Mouse (Mus musculus): ENCODE measurements at regions not wholly inside any gene's neighbourhood (a gene's known extent, or its start where the extent isn't known, plus 50 kb on each side); places are given as distances from the start of the nearest gene placed in this dataset.
A peak's percentile ranks its signal among the peaks of the same experiment; 100 is the strongest.

DNA sequence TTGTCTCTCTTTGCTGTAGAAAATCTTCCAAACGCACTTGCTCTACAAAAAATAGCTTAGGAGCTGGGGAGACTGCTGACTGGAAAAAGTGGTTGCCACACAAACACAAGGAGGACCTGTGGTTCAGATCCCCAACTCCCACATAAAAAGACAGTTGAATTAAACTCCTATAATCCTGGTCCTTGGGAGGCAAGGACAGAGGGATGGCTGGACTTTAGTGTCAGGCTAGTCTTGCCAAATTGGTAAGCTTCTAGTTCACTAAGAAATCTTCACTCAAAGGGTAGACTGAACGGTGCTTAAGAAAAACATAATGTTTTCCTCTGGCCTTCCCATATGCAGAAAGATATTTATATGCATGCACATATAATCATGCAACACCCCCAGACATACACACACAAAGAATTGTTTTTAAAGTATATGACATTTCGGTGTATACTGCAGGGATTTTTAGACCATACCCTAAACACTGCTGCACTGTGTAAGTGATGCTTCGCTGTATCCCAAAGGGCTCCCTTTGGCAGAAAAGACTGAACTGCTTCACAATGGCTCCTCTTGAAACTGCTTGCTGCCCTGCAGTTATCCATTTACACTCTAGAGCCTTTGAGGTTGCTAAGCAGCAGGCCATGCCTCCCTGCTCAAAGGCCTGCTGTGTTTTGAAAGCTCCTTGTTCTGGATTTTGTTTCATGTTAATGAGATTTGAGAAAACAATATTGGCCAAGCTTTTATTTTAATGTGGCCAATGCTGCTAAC lies 1299.3 kb downstream of the Zfp704 start:
- no peak overlapping the region for H3K4me2 ChIP-seq (ENCODE audit: low read length)
- peak; percentile 90 for ATAC-seq
- WGBS: 24% methylated on average over 4 of the region's 4 CpGs
- H3K4me1 ChIP-seq (replicated peaks; ENCODE audit: control insufficient read depth, insufficient read depth, low read length): 0 out of 2 replicates have a peak, but pooled peaks cover 2% of the 10 kb centered on the region
- no peak overlapping the region for H3K27ac ChIP-seq (ENCODE audit: low read length)
- no peak overlapping the region for H3K9ac ChIP-seq (replicated peaks; ENCODE audit: low read depth, low read length)
- H3K36me3 ChIP-seq (ENCODE audit: control insufficient read depth, insufficient read depth): no peaks in the 10 kb centered on the region
- H3K9me3 ChIP-seq (ENCODE audit: control insufficient read depth, low read length): no peaks in the 10 kb centered on the region
- no peak overlapping the region for H3K4me3 ChIP-seq (replicated peaks; ENCODE audit: low read length)
- H3K27me3 ChIP-seq (replicated peaks; ENCODE audit: control insufficient read depth, insufficient read depth, low read length): no peaks in the 10 kb centered on the region

DNA sequence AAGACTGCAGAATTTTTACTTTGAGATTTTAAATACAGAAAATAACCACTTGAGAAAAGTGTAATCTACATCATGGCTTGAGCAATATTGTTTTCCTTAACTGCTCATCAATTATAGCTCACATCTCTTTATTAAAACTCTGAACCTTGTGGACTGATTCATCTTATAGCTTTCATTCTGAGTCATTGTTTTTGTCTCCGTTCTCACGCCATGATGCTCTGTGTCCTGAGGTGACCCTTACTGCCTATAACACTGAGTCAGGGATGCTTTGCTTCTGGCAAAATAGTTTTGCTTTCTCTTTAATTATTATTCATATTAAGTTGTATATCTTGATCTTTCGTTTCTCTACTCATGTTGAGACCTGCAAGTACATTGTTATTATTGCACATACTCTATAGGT lies 1302.6 kb downstream of the Zfp704 start:
- 86% methylated on average over 3 of the region's 3 CpGs for WGBS
- Histone ChIP-seq H3K4me1 (replicated peaks; ENCODE audit: control insufficient read depth, insufficient read depth, low read length) (0 out of 2 replicates have a peak, but pooled peaks cover 2% of the 10 kb centered on the region), H3K4me2 (ENCODE audit: low read length) (no peak overlapping the region), H3K9me3 (ENCODE audit: control insufficient read depth, low read length) (no peaks in the 10 kb centered on the region), H3K9ac (replicated peaks; ENCODE audit: low read depth, low read length) (no peak overlapping the region), H3K27ac (ENCODE audit: low read length) (no peak overlapping the region), H3K4me3 (replicated peaks; ENCODE audit: low read length) (no peak overlapping the region), H3K36me3 (ENCODE audit: control insufficient read depth, insufficient read depth) (no peaks in the 10 kb centered on the region), H3K27me3 (replicated peaks; ENCODE audit: control insufficient read depth, insufficient read depth, low read length) (no peaks in the 10 kb centered on the region)
- no peak for ATAC-seq

DNA sequence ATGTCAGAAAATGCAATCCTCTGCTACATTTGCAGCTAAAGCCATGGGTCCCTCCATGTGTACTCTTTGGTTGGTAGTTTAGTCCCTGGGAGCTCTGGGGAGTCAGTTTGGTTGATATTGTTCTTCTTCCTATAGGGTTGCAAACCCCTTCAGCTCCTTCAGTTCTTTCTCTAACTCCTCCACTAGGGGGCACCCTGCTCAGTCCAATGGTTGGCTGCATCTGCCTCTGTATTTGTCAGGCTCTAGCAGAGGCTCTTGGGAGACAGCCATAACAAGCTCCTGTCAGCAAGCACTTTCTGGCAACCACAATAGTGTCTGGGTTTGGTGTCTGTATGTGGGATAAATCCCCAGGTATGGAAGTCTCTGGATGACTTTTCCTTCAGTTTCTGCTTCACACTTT lies 1305.1 kb downstream of the Zfp704 start:
- H3K4me1 ChIP-seq (replicated peaks; ENCODE audit: control insufficient read depth, insufficient read depth, low read length): no peaks in the 10 kb centered on the region
- H3K27ac ChIP-seq (ENCODE audit: low read length): no peak overlapping the region
- H3K4me2 ChIP-seq (ENCODE audit: low read length): no peak overlapping the region
- no peaks in the 10 kb centered on the region for H3K9me3 ChIP-seq (ENCODE audit: control insufficient read depth, low read length)
- H3K36me3 ChIP-seq (ENCODE audit: control insufficient read depth, insufficient read depth): no peaks in the 10 kb centered on the region
- ATAC-seq: no peak
- H3K4me3 ChIP-seq (replicated peaks; ENCODE audit: low read length): no peak overlapping the region
- no peaks in the 10 kb centered on the region for H3K27me3 ChIP-seq (replicated peaks; ENCODE audit: control insufficient read depth, insufficient read depth, low read length)
- H3K9ac ChIP-seq (replicated peaks; ENCODE audit: low read depth, low read length): no peak overlapping the region

DNA sequence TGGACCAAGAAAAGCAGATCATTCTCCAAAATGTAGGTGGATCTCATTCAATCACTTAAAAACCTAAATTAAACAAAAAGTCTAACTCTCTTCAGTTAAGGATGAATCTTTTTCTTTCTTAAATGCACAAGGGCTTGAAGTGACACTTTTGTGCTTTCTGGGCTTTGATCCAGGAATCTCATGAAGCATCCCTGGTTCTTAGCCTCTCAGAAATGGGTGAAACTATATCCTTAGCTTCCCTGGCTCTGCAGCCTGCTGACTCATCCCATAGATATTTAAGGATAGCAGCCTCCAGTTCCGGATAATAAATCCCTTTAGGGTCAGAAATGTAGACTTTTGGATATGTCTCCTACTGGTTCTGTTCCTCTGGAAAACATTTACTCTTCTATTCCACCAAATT lies 1316.8 kb downstream of the Zfp704 start:
- Histone ChIP-seq H3K27me3 (replicated peaks; ENCODE audit: control insufficient read depth, insufficient read depth, low read length) (no peaks in the 10 kb centered on the region), H3K4me1 (replicated peaks; ENCODE audit: control insufficient read depth, insufficient read depth, low read length) (no peaks in the 10 kb centered on the region), H3K4me3 (replicated peaks; ENCODE audit: low read length) (no peak overlapping the region), H3K36me3 (ENCODE audit: control insufficient read depth, insufficient read depth) (no peaks in the 10 kb centered on the region), H3K4me2 (ENCODE audit: low read length) (no peak overlapping the region), H3K9ac (replicated peaks; ENCODE audit: low read depth, low read length) (no peak overlapping the region), H3K9me3 (ENCODE audit: control insufficient read depth, low read length) (no peaks in the 10 kb centered on the region), H3K27ac (ENCODE audit: low read length) (no peak overlapping the region)
- ATAC-seq: no peak
- WGBS: 86% methylated on average over 1 of the region's 1 CpGs

DNA sequence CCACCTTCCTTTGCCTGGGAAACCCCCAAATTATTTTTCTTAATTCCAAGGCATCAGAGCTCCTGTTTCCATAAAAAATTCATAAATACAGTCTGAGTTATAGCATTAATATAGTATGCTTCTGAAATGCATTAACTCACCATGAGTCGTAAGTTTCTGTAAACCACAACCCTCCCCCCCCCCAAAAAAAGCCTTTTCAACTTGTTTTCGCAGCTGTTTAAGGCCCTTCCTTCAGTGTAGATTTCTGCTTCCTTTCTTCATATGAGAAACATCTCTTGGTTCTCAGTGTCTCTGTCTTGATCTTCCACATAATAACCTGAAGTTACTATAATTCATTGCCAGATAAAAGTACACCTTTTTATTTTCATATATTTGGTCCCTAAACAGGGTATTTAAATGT lies 1320.3 kb downstream of the Zfp704 start:
- H3K4me3 ChIP-seq (replicated peaks; ENCODE audit: low read length): no peak overlapping the region
- 87% methylated on average over 2 of the region's 2 CpGs for WGBS
- no peaks in the 10 kb centered on the region for H3K9me3 ChIP-seq (ENCODE audit: control insufficient read depth, low read length)
- no peak overlapping the region for H3K4me2 ChIP-seq (ENCODE audit: low read length)
- H3K36me3 ChIP-seq (ENCODE audit: control insufficient read depth, insufficient read depth): no peaks in the 10 kb centered on the region
- no peaks in the 10 kb centered on the region for H3K27me3 ChIP-seq (replicated peaks; ENCODE audit: control insufficient read depth, insufficient read depth, low read length)
- no peak overlapping the region for H3K9ac ChIP-seq (replicated peaks; ENCODE audit: low read depth, low read length)
- no peak overlapping the region for H3K27ac ChIP-seq (ENCODE audit: low read length)
- no peak for ATAC-seq
- H3K4me1 ChIP-seq (replicated peaks; ENCODE audit: control insufficient read depth, insufficient read depth, low read length): no peaks in the 10 kb centered on the region

DNA sequence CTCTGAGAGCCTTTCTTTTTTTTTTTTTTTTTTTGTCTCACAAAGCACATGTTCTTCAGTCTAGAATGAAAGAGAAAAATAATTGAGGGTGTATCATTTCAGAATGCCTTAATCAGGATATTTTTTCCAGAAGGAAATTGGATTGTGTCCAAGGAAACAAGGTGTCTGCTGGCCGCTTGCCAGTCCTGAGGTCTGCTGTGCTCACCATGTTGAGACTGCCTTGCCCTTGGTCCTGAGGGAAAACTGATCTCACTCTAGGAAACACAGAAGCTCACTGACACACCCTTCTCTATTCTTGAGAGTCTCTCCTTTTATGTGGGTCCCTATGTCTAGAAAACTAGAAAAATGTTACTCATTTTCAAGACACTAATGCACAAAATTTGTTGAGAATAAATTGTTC lies 1321.4 kb downstream of the Zfp704 start:
- H3K4me2 ChIP-seq (ENCODE audit: low read length): no peak overlapping the region
- H3K36me3 ChIP-seq (ENCODE audit: control insufficient read depth, insufficient read depth): no peaks in the 10 kb centered on the region
- no peaks in the 10 kb centered on the region for H3K9me3 ChIP-seq (ENCODE audit: control insufficient read depth, low read length)
- no peak overlapping the region for H3K4me3 ChIP-seq (replicated peaks; ENCODE audit: low read length)
- WGBS: 80% methylated on average over 1 of the region's 1 CpGs
- no peaks in the 10 kb centered on the region for H3K4me1 ChIP-seq (replicated peaks; ENCODE audit: control insufficient read depth, insufficient read depth, low read length)
- H3K27me3 ChIP-seq (replicated peaks; ENCODE audit: control insufficient read depth, insufficient read depth, low read length): no peaks in the 10 kb centered on the region
- H3K27ac ChIP-seq (ENCODE audit: low read length): no peak overlapping the region
- no peak for ATAC-seq
- H3K9ac ChIP-seq (replicated peaks; ENCODE audit: low read depth, low read length): no peak overlapping the region

DNA sequence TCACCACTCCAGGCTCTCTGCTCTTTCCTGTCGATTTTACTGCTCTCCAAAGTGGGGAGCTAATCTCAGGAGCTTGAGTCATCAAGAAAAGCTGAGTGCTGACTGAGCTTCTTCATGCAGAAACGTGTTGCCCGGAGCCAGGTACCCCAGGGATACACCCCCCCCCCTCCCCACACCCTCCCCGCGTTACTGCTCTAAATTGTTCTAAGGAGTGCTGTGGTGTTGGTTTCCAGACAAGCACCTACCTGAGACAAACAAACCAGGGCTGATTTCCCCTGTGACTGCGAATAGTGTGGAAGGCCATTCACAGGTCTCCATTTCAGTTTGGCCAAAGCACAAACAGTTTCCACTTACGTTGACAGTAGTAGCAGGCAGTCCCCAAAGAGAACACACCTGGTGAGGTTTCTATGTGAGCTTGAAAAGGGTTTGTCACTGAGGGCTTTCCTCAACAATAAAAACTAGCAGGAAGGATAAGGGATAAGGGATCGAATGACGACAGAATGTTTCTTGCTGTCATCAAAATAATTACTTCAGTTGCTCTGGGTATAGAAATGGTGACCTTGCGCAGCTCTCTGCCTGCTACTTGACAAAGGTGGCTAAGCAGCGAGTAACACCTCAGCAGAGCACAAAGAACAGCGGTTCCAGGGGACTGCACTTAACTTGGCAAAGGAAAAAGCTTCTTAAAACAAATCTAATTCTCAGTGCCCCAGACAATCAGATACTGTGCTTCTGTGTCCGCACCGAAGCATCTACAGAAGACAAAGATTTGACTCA lies 1325.0 kb downstream of the Zfp704 start:
- no peaks in the 10 kb centered on the region for H3K4me1 ChIP-seq (replicated peaks; ENCODE audit: control insufficient read depth, insufficient read depth, low read length)
- H3K4me2 ChIP-seq (ENCODE audit: low read length): no peak overlapping the region
- H3K4me3 ChIP-seq (replicated peaks; ENCODE audit: low read length): no peak overlapping the region
- H3K9ac ChIP-seq (replicated peaks; ENCODE audit: low read depth, low read length): no peak overlapping the region
- no peaks in the 10 kb centered on the region for H3K27me3 ChIP-seq (replicated peaks; ENCODE audit: control insufficient read depth, insufficient read depth, low read length)
- no peaks in the 10 kb centered on the region for H3K36me3 ChIP-seq (ENCODE audit: control insufficient read depth, insufficient read depth)
- 76% methylated on average over 14 of the region's 14 CpGs for WGBS
- ATAC-seq: no peak
- no peak overlapping the region for H3K27ac ChIP-seq (ENCODE audit: low read length)
- H3K9me3 ChIP-seq (ENCODE audit: control insufficient read depth, low read length): no peaks in the 10 kb centered on the region

DNA sequence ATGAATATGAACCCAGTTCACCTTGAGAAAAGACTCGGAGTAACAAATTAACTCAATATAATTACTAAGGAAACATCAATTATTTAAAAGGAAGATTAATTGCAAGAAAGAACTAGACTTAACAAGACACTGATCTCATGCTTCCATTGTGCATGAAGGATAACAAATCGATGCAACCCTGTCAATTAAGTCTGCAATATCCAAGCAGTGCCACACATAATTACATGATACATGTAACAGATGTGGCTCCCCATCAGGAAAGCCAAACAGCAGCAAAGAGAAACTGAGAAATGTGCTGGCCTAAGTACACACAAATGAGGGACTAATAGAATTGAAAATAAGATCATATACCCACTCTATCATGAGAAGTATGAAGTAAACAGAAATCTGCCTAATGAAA lies 1327.5 kb downstream of the Zfp704 start:
- ATAC-seq: no peak
- Histone ChIP-seq H3K9me3 (ENCODE audit: control insufficient read depth, low read length) (no peaks in the 10 kb centered on the region), H3K36me3 (ENCODE audit: control insufficient read depth, insufficient read depth) (no peaks in the 10 kb centered on the region), H3K27ac (ENCODE audit: low read length) (no peak overlapping the region), H3K4me3 (replicated peaks; ENCODE audit: low read length) (no peak overlapping the region), H3K9ac (replicated peaks; ENCODE audit: low read depth, low read length) (no peak overlapping the region), H3K4me1 (replicated peaks; ENCODE audit: control insufficient read depth, insufficient read depth, low read length) (no peaks in the 10 kb centered on the region), H3K4me2 (ENCODE audit: low read length) (no peak overlapping the region), H3K27me3 (replicated peaks; ENCODE audit: control insufficient read depth, insufficient read depth, low read length) (no peaks in the 10 kb centered on the region)
- 52% methylated on average over 2 of the region's 2 CpGs for WGBS

DNA sequence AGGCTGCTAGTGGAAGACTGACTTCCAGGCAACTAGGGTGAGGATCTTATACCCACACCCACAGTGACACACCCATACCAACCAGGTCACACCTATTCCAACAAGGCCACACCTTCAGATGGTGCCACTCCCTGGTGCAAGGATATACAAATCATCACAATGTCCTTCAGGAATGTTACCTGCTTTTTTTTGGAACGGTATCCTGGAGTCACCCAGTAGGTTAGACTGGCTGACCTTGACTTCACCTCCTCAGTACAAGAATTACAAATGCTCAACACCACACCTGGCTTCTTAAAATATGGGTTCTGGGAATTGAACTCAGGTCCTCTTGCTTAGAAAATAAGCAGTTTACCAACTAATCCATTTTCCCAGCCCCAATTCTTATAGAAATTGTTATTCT lies 1333.2 kb downstream of the Zfp704 start:
- H3K4me3 ChIP-seq (replicated peaks; ENCODE audit: low read length): no peak overlapping the region
- no peaks in the 10 kb centered on the region for H3K27me3 ChIP-seq (replicated peaks; ENCODE audit: control insufficient read depth, insufficient read depth, low read length)
- H3K4me2 ChIP-seq (ENCODE audit: low read length): no peak overlapping the region
- WGBS: 81% methylated on average over 1 of the region's 1 CpGs
- H3K4me1 ChIP-seq (replicated peaks; ENCODE audit: control insufficient read depth, insufficient read depth, low read length): no peaks in the 10 kb centered on the region
- H3K9me3 ChIP-seq (ENCODE audit: control insufficient read depth, low read length): no peaks in the 10 kb centered on the region
- ATAC-seq: no peak
- H3K9ac ChIP-seq (replicated peaks; ENCODE audit: low read depth, low read length): no peak overlapping the region
- H3K36me3 ChIP-seq (ENCODE audit: control insufficient read depth, insufficient read depth): no peaks in the 10 kb centered on the region
- no peak overlapping the region for H3K27ac ChIP-seq (ENCODE audit: low read length)

Data from forebrain, embryonic 16.5 days (tissue).